9 mouse cellular contexts compared by ENCODE assay signal in the genomic region with DNA sequence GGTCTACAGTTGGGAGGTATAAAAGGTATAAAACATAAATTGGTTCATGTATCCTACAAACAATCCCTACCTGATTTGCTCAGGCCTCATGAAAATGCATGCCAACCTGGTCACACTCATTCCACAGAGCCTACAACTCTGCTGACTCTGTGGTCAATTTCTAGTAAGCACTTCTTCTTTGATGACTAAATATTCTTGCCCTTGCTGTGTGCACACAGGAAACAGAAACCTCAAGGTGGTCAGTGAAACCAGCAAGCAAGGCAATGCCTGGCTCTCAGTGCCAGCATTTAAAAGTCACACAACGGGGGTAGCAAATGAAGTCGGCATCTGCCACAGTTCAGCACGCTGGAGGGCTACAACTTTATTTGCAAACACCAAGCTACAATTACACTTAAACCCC. TPM values are rescaled to one million over a fixed set of nuclear protein-coding genes. Genes with fewer than 3 reads are reported as not detected.
DNase-seq lines count a peak whose midpoint lies in the region; ATAC-seq and TF ChIP-seq lines count a peak whose summit lies in the region.
"Had no signal": no experiment of that assay in that cellular context is flagged by ENCODE, and none has a peak within 500 bp of the region (broad histone marks: within the 10 kb centered on the region; RNA-seq: fewer than 3 reads in every experiment).

No protein-coding gene starts in this region.

- TF ChIP-seq EP300 in stomach, postnatal 0 days (optimal IDR thresholded peaks at IDR 0.05) = no peak

- H3K36me3 ChIP-seq in lung, embryonic 14.5 days (ENCODE audit: insufficient read depth) = no peaks in the 10 kb centered on the region; the same call in 1 of the 2 replicates
- no peaks in the 10 kb centered on the region for H3K36me3 ChIP-seq in stomach, postnatal 0 days (ENCODE audit: control insufficient read depth, insufficient read depth, low read length)

- H3K27me3 ChIP-seq in lung, embryonic 14.5 days (ENCODE audit: insufficient read depth, low read length) = no peaks in the 10 kb centered on the region
- no peaks in the 10 kb centered on the region for H3K27me3 ChIP-seq in stomach, postnatal 0 days (ENCODE audit: control insufficient read depth, insufficient read depth, low read length)

- TF ChIP-seq CTCF in lung, embryonic 14.5 days (IDR thresholded peaks at IDR 0.05; ENCODE audit: low read depth) = no peak
- TF ChIP-seq CTCF in stomach, postnatal 0 days (IDR thresholded peaks at IDR 0.05; ENCODE audit: low read depth) = no peak

- no peaks in the 10 kb centered on the region for H3K9me3 ChIP-seq in lung, embryonic 14.5 days (ENCODE audit: low read depth, low read length)
- H3K9me3 ChIP-seq in stomach, postnatal 0 days (ENCODE audit: control insufficient read depth, low read length) = no peaks in the 10 kb centered on the region

- H3K4me2 ChIP-seq in lung, embryonic 14.5 days = peak overlapping the region; percentile 95
- H3K4me2 ChIP-seq in stomach, postnatal 0 days (replicated peaks; ENCODE audit: low read depth) = peak overlapping the region; percentile 90

- H3K27ac ChIP-seq in lung, embryonic 14.5 days (ENCODE audit: low read depth) = no peak overlapping the region; the same call in 1 of the 2 replicates
- H3K27ac ChIP-seq in stomach, postnatal 0 days (replicated peaks) = no peak overlapping the region

- WGBS in lung, embryonic 14.5 days = 70% methylated on average over 3 of the region's 3 CpGs
- 45% methylated on average over 3 of the region's 3 CpGs for WGBS in stomach, postnatal 0 days

- ATAC-seq in lung, embryonic 14.5 days (ENCODE audit: insufficient read depth) = no peak
- ATAC-seq in megakaryocyte, adult 5-6 weeks (ENCODE audit: poor library complexity, severe bottlenecking) = peak; percentile 76
- ATAC-seq in stomach, postnatal 0 days (ENCODE audit: low FRiP score, low TSS enrichment) = no peak

- H3K9ac ChIP-seq in lung, embryonic 14.5 days = no peak overlapping the region
- H3K9ac ChIP-seq in stomach, postnatal 0 days (ENCODE audit: low read length) = no peak overlapping the region

- DNase-seq in cerebellum, postnatal 10 days = peak; percentile 16 to 37
- DNase-seq in cerebellum, adult 9-11 months = no peak
- DNase-seq in lung, embryonic 14.5 days = no peak
- DNase-seq in lung, postnatal 4 days = no peak
- DNase-seq in stomach, postnatal 0 days (ENCODE audit: low spot score) = no peak
- DNase-seq in embryo, embryonic 11 days = no peak
- DNase-seq in urinary bladder, adult 2 months (ENCODE audit: low spot score) = no peak
- DNase-seq: thymus, postnatal 14 days had no signal

- H3K4me1 ChIP-seq in lung, embryonic 14.5 days (ENCODE audit: insufficient read depth) = peaks cover 10% of the 10 kb centered on the region; the same call in 1 of the 2 replicates
- 0 out of 2 replicates have a peak, but pooled peaks cover 2% of the 10 kb centered on the region for H3K4me1 ChIP-seq in stomach, postnatal 0 days (replicated peaks; ENCODE audit: control insufficient read depth, insufficient read depth)

- H3K4me3 ChIP-seq in lung, embryonic 14.5 days (ENCODE audit: low read depth, low read length) = peak overlapping the region; percentile 5; the same call in 1 of the 2 replicates
- H3K4me3 ChIP-seq in stomach, postnatal 0 days (ENCODE audit: low read depth, low read length) = no peak overlapping the region

RNA-seq across cellular contexts. Expression of a gene that starts 45.2 kb away (rescaled TPM):
- polyA plus RNA-seq in lung, embryonic 14.5 days (2014; fragmentation: Nextera tagmentation; extraction: Ambion mirVana) = 33.7 and 34.8 TPM in 2 replicates
- 5.0 and 6.1 TPM in 2 replicates for total RNA-seq in megakaryocyte, adult 5-6 weeks (2015)
- 0.95 and 1.7 TPM in 2 replicates for total RNA-seq in megakaryocyte, adult 5-6 weeks (2017)
- polyA plus RNA-seq in stomach, postnatal 0 days (2015; fragmentation: Nextera tagmentation; extraction: Ambion mirVana) = 6.4 TPM in 2 replicates
- 1.6 and 2.3 TPM in 2 replicates for polyA plus RNA-seq in urinary bladder, adult 2 months (2012; rRNA removed)

RNA-seq across cellular contexts. Expression of a gene that starts 56.9 kb away (rescaled TPM):
- polyA plus RNA-seq in lung, embryonic 14.5 days (2014; fragmentation: Nextera tagmentation; extraction: Ambion mirVana) = 16.1 and 17.1 TPM in 2 replicates
- total RNA-seq in megakaryocyte, adult 5-6 weeks (2015) = 21.9 and 23.4 TPM in 2 replicates
- 20.9 and 21.0 TPM in 2 replicates for total RNA-seq in megakaryocyte, adult 5-6 weeks (2017)
- 14.7 and 16.5 TPM in 2 replicates for polyA plus RNA-seq in stomach, postnatal 0 days (2015; fragmentation: Nextera tagmentation; extraction: Ambion mirVana)
- 18.3 and 22.9 TPM in 2 replicates for polyA plus RNA-seq in urinary bladder, adult 2 months (2012; rRNA removed)

Comparison
In these comparisons a context has a peak if more than half of its experiments do, and no peak if none do; other contexts are left out.
1. DNase-seq: peak in cerebellum, postnatal 10 days (2 of 2); none in cerebellum, adult 9-11 months (single experiment), lung, embryonic 14.5 days (single experiment), lung, postnatal 4 days (0 of 2), stomach, postnatal 0 days (single experiment), embryo, embryonic 11 days (single experiment) and urinary bladder, adult 2 months (single experiment).